Mouse (Mus musculus): Measurements from ENCODE around the gene Ipo13. TPM values are rescaled to one million over a fixed set of nuclear protein-coding genes. Genes with fewer than 3 reads are reported as not detected.

Ipo13 gene
- polyA plus RNA-seq, 1 experiment from 2014 or later: 62.8 TPM

DNA sequence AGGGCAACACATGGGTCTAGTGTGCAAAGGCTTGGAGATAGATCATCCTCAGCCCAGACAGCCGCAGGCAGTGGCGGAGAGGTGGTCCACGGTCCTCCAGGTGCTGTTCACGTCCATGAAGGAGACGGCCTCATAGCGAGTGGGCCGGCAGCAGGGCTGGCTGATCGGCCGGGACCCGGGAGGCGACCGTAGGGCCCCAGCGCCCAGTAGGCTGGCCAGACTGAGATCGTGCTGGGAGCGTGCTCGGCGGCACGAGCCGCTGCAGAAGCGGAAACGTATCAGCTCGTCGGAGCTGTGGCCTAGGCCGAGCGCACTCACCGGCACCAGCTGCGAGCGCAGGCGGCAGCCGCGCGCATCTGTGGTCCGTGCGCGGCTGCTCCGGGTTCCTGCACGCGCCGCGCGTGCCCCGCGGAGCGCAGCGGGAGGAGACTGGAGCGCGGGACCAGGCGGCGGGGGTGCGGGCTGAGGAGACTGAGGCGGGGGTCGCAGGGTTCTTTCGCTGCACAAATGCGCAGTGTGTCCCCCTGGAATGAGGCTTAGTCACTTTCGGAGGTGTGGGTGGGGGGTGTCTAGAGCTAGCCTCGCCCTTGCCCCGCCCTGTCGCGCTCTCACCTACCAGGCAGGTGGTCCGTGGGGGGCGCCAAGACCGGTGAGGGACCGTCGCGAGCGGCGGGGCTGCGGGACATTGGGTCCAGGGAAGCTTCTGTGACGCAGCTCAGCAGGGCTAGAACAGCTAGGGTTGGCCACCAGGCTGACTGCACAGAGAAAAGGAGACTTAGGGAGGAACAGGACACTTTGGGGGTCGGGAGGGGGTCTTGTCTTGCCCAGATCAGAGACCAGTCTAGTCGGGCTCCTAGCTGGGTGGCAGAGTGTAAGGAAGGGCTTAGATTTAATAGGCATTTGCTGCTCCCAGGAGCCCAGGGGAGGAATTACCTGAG lies 12.0 kb upstream of the Ipo13 start:
- WGBS: 1% methylated on average over 71 of the region's 71 CpGs
- H3K36me3 ChIP-seq (replicated peaks): no peaks in the 10 kb centered on the region
- peak overlapping the region; percentile 65 for H3K27ac ChIP-seq (replicated peaks)

DNA sequence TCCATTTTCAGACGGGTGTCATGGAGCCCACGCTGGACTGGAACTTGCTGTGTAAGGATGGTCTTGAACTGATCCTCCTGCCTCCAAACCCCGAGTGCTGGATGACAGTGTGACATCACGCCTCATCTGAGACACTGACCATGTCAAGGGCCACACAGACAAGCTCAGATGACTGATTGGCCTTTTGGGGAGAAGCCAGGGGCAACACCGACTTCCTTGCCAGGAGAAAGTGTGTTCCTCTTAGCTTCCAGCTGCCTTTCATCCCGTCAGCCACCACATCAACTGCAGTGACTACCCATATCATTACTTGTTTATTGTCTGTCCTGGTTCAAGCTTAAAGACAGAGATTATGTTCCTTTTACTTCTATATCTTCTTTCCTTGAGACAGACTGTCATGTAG lies 10.1 kb upstream of the Ipo13 start:
- no peaks in the 10 kb centered on the region for H3K36me3 ChIP-seq (replicated peaks)
- no peak overlapping the region for H3K27ac ChIP-seq (replicated peaks)
- WGBS: 55% methylated on average over 6 of the region's 6 CpGs
- no peak overlapping the region for H3K4me3 ChIP-seq
- H3K27me3 ChIP-seq (replicated peaks; ENCODE audit: low read depth, poor library complexity, severe bottlenecking): peaks cover 85% of the 10 kb centered on the region
- H3K9me3 ChIP-seq: no peaks in the 10 kb centered on the region
- no peak for DNase-seq (ENCODE audit: low spot score)
- H3K4me1 ChIP-seq: peaks cover 37% of the 10 kb centered on the region

More for the DNA sequence above, 12.0 kb upstream of the Ipo13 start:
- Histone ChIP-seq H3K27me3 (replicated peaks; ENCODE audit: low read depth, poor library complexity, severe bottlenecking) (peaks cover 96% of the 10 kb centered on the region), H3K9me3 (no peaks in the 10 kb centered on the region), H3K4me1 (peaks cover 42% of the 10 kb centered on the region), H3K4me3 (peak overlapping the region; percentile 68)
- DNase-seq (ENCODE audit: low spot score): peak; percentile 67

DNA sequence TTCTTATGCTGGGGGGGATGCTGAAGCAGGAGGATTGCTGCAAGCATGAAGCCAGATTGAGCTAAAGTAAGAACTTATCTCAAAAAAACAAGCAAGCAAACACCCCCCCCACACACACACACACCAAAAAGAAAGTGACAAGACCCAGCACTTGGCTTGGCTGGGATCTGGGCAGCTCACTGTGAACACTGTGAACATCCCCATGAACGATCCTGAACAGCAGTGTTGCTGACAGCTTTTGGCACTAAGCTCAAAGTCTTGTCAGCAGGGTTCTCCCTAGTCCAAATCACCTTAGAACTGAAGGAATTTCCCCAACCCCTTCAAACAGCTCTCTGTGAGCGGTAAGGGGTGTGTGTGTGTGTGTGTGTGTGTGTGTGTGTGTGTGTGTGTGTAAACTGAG lies 8.7 kb upstream of the Ipo13 start:
- H3K27me3 ChIP-seq (replicated peaks; ENCODE audit: low read depth, poor library complexity, severe bottlenecking): peaks cover 70% of the 10 kb centered on the region
- H3K27ac ChIP-seq (replicated peaks): no peak overlapping the region
- no peaks in the 10 kb centered on the region for H3K9me3 ChIP-seq
- H3K4me1 ChIP-seq: peaks cover 23% of the 10 kb centered on the region
- WGBS: 61% methylated on average over 2 of the region's 2 CpGs
- DNase-seq (ENCODE audit: low spot score): no peak
- no peaks in the 10 kb centered on the region for H3K36me3 ChIP-seq (replicated peaks)
- H3K4me3 ChIP-seq: no peak overlapping the region

DNA sequence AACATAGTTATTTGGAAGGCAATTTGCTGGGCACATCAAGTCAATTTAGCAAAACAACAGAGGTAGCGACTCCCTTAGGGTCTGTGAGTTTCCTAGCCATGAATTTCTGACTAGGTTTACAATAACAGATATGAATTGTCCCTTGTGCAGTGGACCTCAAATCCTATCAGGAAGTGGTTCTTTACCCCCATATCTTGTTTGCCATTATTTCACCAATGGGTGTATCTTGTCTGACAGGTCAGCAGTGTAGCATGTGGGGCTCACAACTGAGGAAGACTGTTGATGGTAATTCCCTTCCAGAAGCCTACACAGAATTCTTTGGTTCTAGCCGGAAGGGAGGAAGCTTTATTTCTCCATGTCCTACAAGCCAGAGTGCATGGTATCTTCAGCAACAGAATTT lies 6.6 kb upstream of the Ipo13 start:
- Histone ChIP-seq H3K9me3 (no peaks in the 10 kb centered on the region), H3K27me3 (replicated peaks; ENCODE audit: low read depth, poor library complexity, severe bottlenecking) (peaks cover 49% of the 10 kb centered on the region), H3K36me3 (replicated peaks) (no peaks in the 10 kb centered on the region), H3K4me3 (no peak overlapping the region), H3K4me1 (peaks cover 2% of the 10 kb centered on the region), H3K27ac (replicated peaks) (no peak overlapping the region)
- WGBS: 91% methylated on average over 2 of the region's 2 CpGs
- no peak for DNase-seq (ENCODE audit: low spot score)

DNA sequence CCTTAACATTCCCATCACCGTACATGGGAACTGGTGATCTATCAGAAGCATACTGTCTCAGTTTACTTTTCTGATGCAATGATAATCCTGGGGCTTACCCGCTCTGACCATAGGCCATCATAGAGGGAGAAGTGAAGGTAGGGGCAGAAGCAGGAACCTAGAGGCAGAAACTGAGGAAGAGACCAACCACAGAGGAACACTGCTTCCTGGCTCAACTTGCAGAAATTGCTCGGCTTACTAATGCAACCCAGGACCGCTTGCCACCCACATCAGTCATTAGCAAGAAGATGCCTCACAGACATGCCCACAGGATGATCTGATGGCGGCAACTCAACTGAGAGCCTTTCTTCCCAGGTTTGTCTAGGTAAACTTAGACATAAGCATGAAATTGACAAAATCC lies 4.0 kb upstream of the Ipo13 start:
- 93% methylated on average over 5 of the region's 5 CpGs for WGBS
- DNase-seq (ENCODE audit: low spot score): no peak

DNA sequence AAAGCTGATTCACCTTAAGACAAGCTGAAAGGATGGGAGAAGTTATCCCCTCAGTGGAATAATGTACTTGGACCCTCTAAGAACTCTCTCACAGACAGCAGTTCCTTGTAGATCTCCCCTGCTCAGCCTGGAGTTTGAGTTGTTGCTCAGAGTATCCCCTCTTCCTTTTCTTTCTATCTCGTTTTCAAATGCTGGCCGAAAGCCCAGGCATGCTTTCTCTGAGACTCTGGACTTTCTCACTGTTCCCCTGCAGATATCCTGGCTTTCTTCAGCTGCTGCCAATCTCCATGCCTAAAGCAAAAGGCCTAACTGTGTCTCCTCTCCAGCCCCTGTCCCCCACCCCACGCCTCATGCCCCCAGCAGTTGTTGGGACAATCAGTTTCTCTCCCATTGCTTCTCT lies 3.5 kb upstream of the Ipo13 start:
- no peak overlapping the region for H3K27ac ChIP-seq (replicated peaks)
- H3K36me3 ChIP-seq (replicated peaks): no peaks in the 10 kb centered on the region
- DNase-seq (ENCODE audit: low spot score): no peak
- peaks cover 17% of the 10 kb centered on the region for H3K4me1 ChIP-seq
- H3K9me3 ChIP-seq: no peaks in the 10 kb centered on the region
- H3K27me3 ChIP-seq (replicated peaks; ENCODE audit: low read depth, poor library complexity, severe bottlenecking): peaks cover 18% of the 10 kb centered on the region
- H3K4me3 ChIP-seq: no peak overlapping the region
- 85% methylated on average over 3 of the region's 3 CpGs for WGBS

More for the DNA sequence above, 4.0 kb upstream of the Ipo13 start:
- Histone ChIP-seq H3K27me3 (replicated peaks; ENCODE audit: low read depth, poor library complexity, severe bottlenecking) (peaks cover 23% of the 10 kb centered on the region), H3K9me3 (no peaks in the 10 kb centered on the region), H3K27ac (replicated peaks) (no peak overlapping the region), H3K4me1 (peaks cover 12% of the 10 kb centered on the region), H3K4me3 (no peak overlapping the region), H3K36me3 (replicated peaks) (no peaks in the 10 kb centered on the region)

GRCm38 (mm10) chr4:117917847-117918246 lies 3.0 kb upstream of the Ipo13 start:
- Histone ChIP-seq H3K4me3 (no peak overlapping the region), H3K27ac (replicated peaks) (no peak overlapping the region), H3K36me3 (replicated peaks) (peaks cover under 1% of the 10 kb centered on the region; the same call in 1 of the 2 replicates), H3K4me1 (peaks cover 22% of the 10 kb centered on the region), H3K27me3 (replicated peaks; ENCODE audit: low read depth, poor library complexity, severe bottlenecking) (peaks cover 14% of the 10 kb centered on the region), H3K9me3 (no peaks in the 10 kb centered on the region)
- WGBS: 89% methylated on average over 4 of the region's 4 CpGs
- DNase-seq (ENCODE audit: low spot score): no peak

DNA sequence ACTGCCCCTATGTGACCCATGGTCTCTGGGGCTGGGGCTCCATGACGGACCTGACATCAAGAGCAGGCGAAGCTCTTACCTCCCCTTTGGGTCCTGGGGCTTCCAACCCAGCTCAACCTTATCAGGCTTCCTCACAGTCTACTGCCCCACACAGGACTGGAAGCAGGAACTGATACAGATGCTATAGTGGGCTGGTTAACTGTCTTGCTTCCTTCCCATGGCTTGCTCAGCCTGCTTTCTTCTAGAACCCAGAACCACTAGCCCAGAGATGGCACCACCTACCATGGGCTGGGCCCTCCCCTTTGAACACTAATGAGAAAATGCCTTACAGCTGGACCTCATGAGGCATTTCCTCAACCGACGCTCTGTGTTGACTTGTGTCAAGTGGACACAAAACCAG lies 2.6 kb upstream of the Ipo13 start:
- Histone ChIP-seq H3K27ac (replicated peaks) (no peak overlapping the region), H3K4me3 (no peak overlapping the region), H3K27me3 (replicated peaks; ENCODE audit: low read depth, poor library complexity, severe bottlenecking) (peaks cover 10% of the 10 kb centered on the region), H3K4me1 (peaks cover 26% of the 10 kb centered on the region), H3K36me3 (replicated peaks) (peaks cover 5% of the 10 kb centered on the region), H3K9me3 (no peaks in the 10 kb centered on the region)
- DNase-seq (ENCODE audit: low spot score): no peak
- WGBS: 85% methylated on average over 4 of the region's 4 CpGs

DNA sequence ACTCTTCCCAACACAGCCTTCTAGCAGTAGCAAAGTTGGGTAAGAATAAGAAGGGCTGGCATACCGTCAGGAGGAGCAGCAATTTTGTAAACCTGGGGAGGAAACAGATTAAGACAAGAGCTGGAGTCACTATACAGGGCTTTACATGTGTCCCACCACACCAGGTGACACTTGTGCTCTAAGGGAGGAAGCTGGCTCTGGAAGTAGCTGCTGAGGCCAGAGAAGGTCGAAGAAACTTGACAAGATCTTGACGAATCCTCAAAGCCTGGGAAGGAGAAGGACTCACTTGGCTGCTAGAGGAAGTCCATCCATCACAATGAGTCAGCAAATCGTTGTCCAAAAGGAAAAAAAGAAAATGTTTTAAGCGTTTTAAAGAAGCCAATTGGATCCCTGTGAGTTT lies 1.6 kb upstream of the Ipo13 start:
- WGBS: 87% methylated on average over 5 of the region's 5 CpGs
- Histone ChIP-seq H3K9me3 (no peaks in the 10 kb centered on the region), H3K4me1 (peaks cover 31% of the 10 kb centered on the region), H3K27me3 (replicated peaks; ENCODE audit: low read depth, poor library complexity, severe bottlenecking) (0 out of 2 replicates have a peak, but pooled peaks cover under 1% of the 10 kb centered on the region), H3K36me3 (replicated peaks) (peaks cover 16% of the 10 kb centered on the region), H3K27ac (replicated peaks) (no peak overlapping the region), H3K4me3 (no peak overlapping the region)
- DNase-seq (ENCODE audit: low spot score): no peak

GRCm38 (mm10) chr4:117915489-117916105 lies 798 bp upstream of the Ipo13 start:
- Histone ChIP-seq H3K4me3 (peak overlapping the region; percentile 88), H3K27me3 (replicated peaks; ENCODE audit: low read depth, poor library complexity, severe bottlenecking) (no peaks in the 10 kb centered on the region), H3K36me3 (replicated peaks) (peaks cover 23% of the 10 kb centered on the region), H3K9me3 (no peaks in the 10 kb centered on the region), H3K27ac (replicated peaks) (peak overlapping the region; percentile 98), H3K4me1 (peaks cover 31% of the 10 kb centered on the region)
- WGBS: 9% methylated on average over 19 of the region's 19 CpGs
- peak; percentile 19 for DNase-seq (ENCODE audit: low spot score)

DNA sequence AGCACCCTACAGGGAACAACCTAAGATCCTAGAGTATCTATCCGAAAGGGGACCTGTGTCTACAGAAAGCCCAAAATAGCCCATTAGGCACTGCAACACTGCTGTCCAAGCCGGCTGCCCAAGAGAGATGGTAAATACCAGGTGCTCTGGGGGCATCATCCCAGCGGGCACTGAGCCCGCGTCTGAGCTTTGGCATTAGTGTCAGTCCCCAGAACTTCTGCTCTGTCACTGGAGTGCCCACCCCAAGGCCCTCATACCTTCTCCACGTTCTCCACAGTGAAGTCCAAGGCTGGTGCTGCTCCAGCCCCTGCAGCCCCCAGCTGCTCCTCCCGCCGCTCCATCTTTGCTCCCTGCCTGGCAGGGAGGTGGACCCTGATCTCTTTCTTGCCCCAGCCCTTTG lies 768 bp downstream of the Ipo13 start:
- Histone ChIP-seq H3K4me3 (peak overlapping the region; percentile 88), H3K27ac (replicated peaks) (peak overlapping the region; percentile 98), H3K27me3 (replicated peaks; ENCODE audit: low read depth, poor library complexity, severe bottlenecking) (no peaks in the 10 kb centered on the region), H3K36me3 (replicated peaks) (peaks cover 39% of the 10 kb centered on the region), H3K9me3 (no peaks in the 10 kb centered on the region), H3K4me1 (peaks cover 35% of the 10 kb centered on the region)
- DNase-seq (ENCODE audit: low spot score): no peak
- 23% methylated on average over 8 of the region's 8 CpGs for WGBS

- peak overlapping the region; percentile 88 for H3K4me3 ChIP-seq
- no peaks in the 10 kb centered on the region for H3K27me3 ChIP-seq (replicated peaks; ENCODE audit: low read depth, poor library complexity, severe bottlenecking)
- peaks cover 38% of the 10 kb centered on the region for H3K4me1 ChIP-seq
- peaks cover 45% of the 10 kb centered on the region for H3K36me3 ChIP-seq (replicated peaks)
- no peak overlapping the region for H3K27ac ChIP-seq (replicated peaks)
- H3K9me3 ChIP-seq: no peaks in the 10 kb centered on the region
- DNase-seq (ENCODE audit: low spot score): no peak
- 52% methylated on average over 3 of the region's 3 CpGs for whole genome bisulfite sequencing
Observed at GRCm38 (mm10) chr4:117913421-117913820, 1.4 kb downstream of the Ipo13 start.
